Mouse (Mus musculus) hindbrain, postnatal 0 days (tissue): ENCODE data around the gene Pald1. TPM values are rescaled to one million over a fixed set of nuclear protein-coding genes. Genes with fewer than 3 reads are reported as not detected.
A peak's percentile ranks its signal among the peaks of the same experiment; 100 is the strongest.

Experiments used
- ATAC-seq: fragments of 200-750 bp; cut with Nextera tagmentation; 2 replicates; pipeline ENCODE4 v1.8.0; 2017; ENCODE audit warnings: mild to moderate bottlenecking, moderate TSS enrichment, moderate library complexity
- DNase-seq: peaks from one replicate; pipeline ENCODE4 v3.0.0-alpha.2; 2015; ENCODE audit warnings: low spot score
- H3K27ac ChIP-seq: fragments of 300-500 bp; sonication (generic); 2 replicates; pipeline ENCODE4 v1.5.1; 2014; ENCODE audit warnings: mild to moderate bottlenecking
- H3K27me3 ChIP-seq: fragments of 300-500 bp; sonication (generic); 2 replicates; pipeline ENCODE4 v1.6.1; 2014; ENCODE audit warnings: low read length, mixed read lengths; ENCODE audit not compliant: insufficient read depth
- H3K36me3 ChIP-seq: fragments of 300-500 bp; sonication (generic); 2 replicates; pipeline ENCODE4 v1.6.1; 2014; ENCODE audit warnings: low read length, mixed read lengths; ENCODE audit not compliant: insufficient read depth
- H3K4me1 ChIP-seq: fragments of 300-500 bp; sonication (generic); 2 replicates; pipeline ENCODE4 v1.6.1; 2014; ENCODE audit warnings: antibody characterized with exemption, low read length, mixed read lengths; ENCODE audit not compliant: insufficient read depth
- H3K4me2 ChIP-seq: fragments of 300-500 bp; sonication (generic); 2 replicates; pipeline ENCODE4 v1.6.1; 2014; ENCODE audit warnings: low read depth, mild to moderate bottlenecking, low read length, moderate library complexity, mixed read lengths
- H3K4me3 ChIP-seq: fragments of 300-500 bp; sonication (generic); 2 replicates; pipeline ENCODE4 v1.5.1; 2014; ENCODE audit warnings: low read length
- H3K9ac ChIP-seq: fragments of 300-500 bp; sonication (generic); replicated peaks from 2 replicates; pipeline ENCODE4 v1.6.1; 2014; ENCODE audit warnings: mild to moderate bottlenecking, low read length, moderate library complexity, mixed read lengths
- H3K9me3 ChIP-seq: fragments of 300-500 bp; sonication (generic); 2 replicates; pipeline ENCODE4 v1.6.1; 2016; ENCODE audit warnings: low read length, mixed read lengths
- CTCF ChIP-seq: IDR thresholded peaks from 2 replicates; pipeline ENCODE4 v1.5.1; 2016; ENCODE audit warnings: antibody characterized with exemption, control low read depth, low read depth
- WGBS: fragments of 180-500 bp; shearing (Covaris S2); extraction: QIAGEN DNeasy Blood & Tissue Kit; methylation state at CpG from one replicate; pipeline ENCODE4 v1.1.7; 2014; 5-methylcytosine and 5-hydroxymethylcytosine counted together
- polyA plus RNA-seq: library from polyadenylated mRNA; unstranded; fragments of >200 nt; fragmentation: Nextera tagmentation; extraction: Ambion mirVana; gene quantifications from 2 replicates; pipeline ENCODE4 v1.2.1, GENCODE M21; 2015
- total RNA-seq: library from RNA; depleted of rRNA; stranded (reverse); fragments of >200 nt; gene quantifications from 2 replicates; pipeline ENCODE4 v1.2.3, GENCODE M21; 2014

The Pald1 gene
- total and polyA plus RNA-seq, 2 experiments from 2014 or later = 21.7 to 34.3 TPM

DNA sequence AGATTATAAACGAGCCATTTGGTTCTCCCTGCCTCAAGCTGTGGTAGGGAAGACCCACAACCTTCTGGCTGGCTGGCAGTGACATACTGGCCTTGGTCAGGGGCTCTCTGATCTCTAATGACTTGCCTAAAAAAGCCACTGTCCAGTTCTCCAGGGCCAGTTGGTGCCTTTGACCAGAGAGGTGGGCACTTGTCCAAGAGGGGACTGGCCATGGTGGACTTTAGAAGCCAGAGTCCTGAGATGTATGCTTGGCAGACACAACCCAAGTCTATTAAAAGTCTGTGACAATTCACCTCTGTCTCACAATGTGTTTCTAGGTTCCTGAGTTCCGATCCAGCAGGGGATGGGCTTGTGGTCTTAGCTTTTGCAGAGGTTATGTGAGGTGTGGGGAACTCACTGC, 41.7 kb upstream of the Pald1 start:
- Histone ChIP-seq H3K4me2 (no peak overlapping the region), H3K36me3 (peaks cover 7% of the 10 kb centered on the region; the same call in 1 of the 2 replicates), H3K4me1 (peaks cover 5% of the 10 kb centered on the region; the same call in 1 of the 2 replicates), H3K9me3 (no peaks in the 10 kb centered on the region), H3K4me3 (no peak overlapping the region), H3K27me3 (no peaks in the 10 kb centered on the region), H3K27ac (no peak overlapping the region), H3K9ac (no peak overlapping the region)
- 58% methylated on average over 2 of the region's 2 CpGs for WGBS
- TF ChIP-seq CTCF = no peak
- ATAC-seq = no peak
- DNase-seq = no peak

DNA sequence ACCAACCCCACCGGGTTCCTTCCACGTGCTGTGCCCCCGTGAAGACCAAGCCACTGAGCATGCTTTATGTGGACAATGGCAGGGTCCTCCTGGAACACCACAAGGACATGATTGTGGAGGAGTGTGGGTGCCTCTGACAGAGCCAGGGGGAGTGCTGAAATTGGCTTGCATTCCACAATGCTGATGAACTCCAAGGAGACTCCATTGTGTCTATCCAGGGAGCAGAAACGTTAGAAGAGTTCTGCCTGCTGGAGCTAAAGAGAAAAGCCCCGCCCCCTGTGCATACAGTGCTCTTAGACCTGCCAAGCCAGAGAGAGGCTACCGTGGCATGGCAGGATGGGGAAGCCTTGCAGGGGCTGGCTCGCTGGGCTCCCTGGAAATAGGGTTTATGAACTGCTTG, 41.2 kb upstream of the Pald1 start:
- TF ChIP-seq CTCF = no peak
- peaks cover 5% of the 10 kb centered on the region; the same call in 1 of the 2 replicates for H3K27me3 ChIP-seq
- 11% methylated on average over 7 of the region's 7 CpGs for WGBS
- H3K9me3 ChIP-seq = no peaks in the 10 kb centered on the region
- no peak overlapping the region for H3K27ac ChIP-seq
- peaks cover 1% of the 10 kb centered on the region; the same call in 1 of the 2 replicates for H3K36me3 ChIP-seq
- DNase-seq (peak; percentile 66), ATAC-seq (peak; percentile 68)
- H3K4me3 ChIP-seq = no peak overlapping the region
- peak overlapping the region; percentile 30; the same call in 1 of the 2 replicates for H3K4me2 ChIP-seq
- peaks cover 5% of the 10 kb centered on the region; the same call in 1 of the 2 replicates for H3K4me1 ChIP-seq
- H3K9ac ChIP-seq = no peak overlapping the region

- H3K4me3 ChIP-seq = no peak overlapping the region
- peak; percentile 56 for TF ChIP-seq CTCF
- H3K27ac ChIP-seq = no peak overlapping the region
- no peak for ATAC-seq
- no peaks in the 10 kb centered on the region for H3K36me3 ChIP-seq
- no peak overlapping the region for H3K4me2 ChIP-seq
- H3K9me3 ChIP-seq = no peaks in the 10 kb centered on the region
- peaks cover 14% of the 10 kb centered on the region; the same call in 1 of the 2 replicates for H3K27me3 ChIP-seq
- H3K9ac ChIP-seq = no peak overlapping the region
- 56% methylated on average over 10 of the region's 10 CpGs for WGBS
- peaks cover 7% of the 10 kb centered on the region; the same call in 1 of the 2 replicates for H3K4me1 ChIP-seq
- DNase-seq = no peak
These were observed 40.0 kb upstream of the Pald1 start for GRCm38 (mm10) chr10:61423289-61423688.

- H3K9ac ChIP-seq = no peak overlapping the region
- no peak overlapping the region for H3K4me3 ChIP-seq
- 82% methylated on average over 12 of the region's 12 CpGs for WGBS
- H3K4me2 ChIP-seq = no peak overlapping the region
- no peak for TF ChIP-seq CTCF
- ATAC-seq = no peak
- peaks cover 11% of the 10 kb centered on the region; the same call in 1 of the 2 replicates for H3K4me1 ChIP-seq
- H3K36me3 ChIP-seq = no peaks in the 10 kb centered on the region
- no peak for DNase-seq
- H3K27ac ChIP-seq = no peak overlapping the region
- H3K9me3 ChIP-seq = no peaks in the 10 kb centered on the region
- peaks cover 18% of the 10 kb centered on the region; the same call in 1 of the 2 replicates for H3K27me3 ChIP-seq
These were observed 39.5 kb upstream of the Pald1 start for GRCm38 (mm10) chr10:61422861-61423260.

DNA sequence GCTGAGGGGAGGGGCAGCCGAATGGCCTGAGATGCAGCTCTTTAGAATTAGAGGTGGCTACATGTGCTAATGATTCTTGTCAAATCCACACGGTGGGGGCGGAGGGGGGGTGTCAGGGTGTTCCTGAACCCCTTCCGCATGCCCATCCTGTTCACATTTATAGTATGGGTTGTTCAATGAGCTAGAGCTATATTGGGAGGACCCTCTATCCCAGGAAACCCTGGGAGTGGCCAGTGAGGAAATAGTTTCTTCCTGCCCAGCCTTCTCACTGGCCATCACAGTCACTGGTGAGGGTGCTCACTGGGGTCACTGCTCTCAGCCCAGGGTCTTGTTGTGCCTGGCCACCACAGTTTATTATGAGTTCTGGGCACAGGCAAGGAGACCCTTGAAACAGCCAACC, 36.7 kb upstream of the Pald1 start:
- ATAC-seq (no peak), DNase-seq (no peak)
- Histone ChIP-seq H3K27ac (no peak overlapping the region), H3K4me3 (no peak overlapping the region), H3K36me3 (no peaks in the 10 kb centered on the region), H3K4me1 (peaks cover 11% of the 10 kb centered on the region; the same call in 1 of the 2 replicates), H3K4me2 (no peak overlapping the region), H3K27me3 (peaks cover 33% of the 10 kb centered on the region; the same call in 1 of the 2 replicates), H3K9ac (no peak overlapping the region), H3K9me3 (no peaks in the 10 kb centered on the region)
- no peak for TF ChIP-seq CTCF
- WGBS = 61% methylated on average over 4 of the region's 4 CpGs

DNA sequence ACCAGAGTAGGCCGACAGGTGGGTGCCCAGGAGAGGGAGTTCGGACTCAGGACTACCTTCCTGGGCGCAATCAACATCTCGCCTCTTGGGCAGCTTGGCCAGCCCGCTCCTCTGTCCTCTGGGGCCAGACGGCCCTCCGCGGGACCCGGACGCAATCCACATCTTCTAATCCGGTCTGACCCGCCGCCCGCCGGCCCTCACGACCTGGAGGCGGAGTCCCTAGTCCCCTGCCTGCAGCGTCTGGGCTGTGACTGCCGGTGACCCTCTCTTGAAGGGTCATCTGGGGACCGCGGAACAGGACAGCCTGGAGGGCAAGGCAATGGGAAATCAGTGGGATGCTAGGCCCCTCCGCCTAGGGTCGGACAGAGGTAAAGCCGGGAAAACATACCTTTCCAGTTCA, 35.8 kb upstream of the Pald1 start:
- no peak for TF ChIP-seq CTCF
- Histone ChIP-seq H3K27me3 (peaks cover 33% of the 10 kb centered on the region; the same call in 1 of the 2 replicates), H3K36me3 (no peaks in the 10 kb centered on the region), H3K9me3 (no peaks in the 10 kb centered on the region), H3K9ac (no peak overlapping the region), H3K27ac (no peak overlapping the region), H3K4me3 (no peak overlapping the region), H3K4me1 (peaks cover 6% of the 10 kb centered on the region; the same call in 1 of the 2 replicates), H3K4me2 (peak overlapping the region; percentile 83)
- DNase-seq (no peak), ATAC-seq (no peak)
- 10% methylated on average over 23 of the region's 24 CpGs for WGBS
